ENCODE assay signal across 17 mouse cellular contexts in genomic region chr12:54887580-54888127, GRCm38 (mm10).
"Had no signal": no experiment of that assay in that cellular context is flagged by ENCODE, and none has a peak within 500 bp of the region (broad histone marks: within the 10 kb centered on the region; RNA-seq: fewer than 3 reads in every experiment).

No protein-coding gene starts in this region.

- ATAC-seq: lung, postnatal 0 days; midbrain, embryonic 13.5 days; midbrain, embryonic 15.5 days had no signal

- DNase-seq: lung, adult 2 months; lung, postnatal 14 days; lung, postnatal 36 days; right cerebral cortex, postnatal 14 days; thymus, adult 2 months; thymus, postnatal 25 days; thymus, postnatal 4 days had no signal

- H3K27ac ChIP-seq: lung, embryonic 15.5 days; macrophage; midbrain, embryonic 13.5 days; midbrain, embryonic 15.5 days; neural tube, embryonic 12.5 days; stomach, embryonic 15.5 days; stomach, postnatal 0 days had no signal

- H3K27me3 ChIP-seq: lung, embryonic 15.5 days; midbrain, embryonic 13.5 days; midbrain, embryonic 15.5 days; neural tube, embryonic 12.5 days; stomach, embryonic 15.5 days had no signal

- H3K4me1 ChIP-seq: lung, embryonic 15.5 days; megakaryocyte, embryonic 14.5 days; midbrain, embryonic 13.5 days; midbrain, embryonic 15.5 days; neural tube, embryonic 12.5 days; stomach, embryonic 15.5 days had no signal

- H3K4me2 ChIP-seq: lung, embryonic 15.5 days; midbrain, embryonic 11.5 days; midbrain, embryonic 13.5 days; midbrain, embryonic 15.5 days; neural tube, embryonic 12.5 days; stomach, embryonic 15.5 days had no signal

- H3K36me3 ChIP-seq: lung, embryonic 15.5 days; midbrain, embryonic 13.5 days; midbrain, embryonic 15.5 days; neural tube, embryonic 12.5 days; stomach, embryonic 15.5 days had no signal

- H3K9ac ChIP-seq: lung, embryonic 15.5 days; midbrain, embryonic 13.5 days; midbrain, embryonic 15.5 days; neural tube, embryonic 12.5 days; stomach, embryonic 15.5 days had no signal

- H3K4me3 ChIP-seq: lung, embryonic 15.5 days; megakaryocyte, embryonic 14.5 days; midbrain, embryonic 13.5 days; midbrain, embryonic 15.5 days; neural tube, embryonic 12.5 days; stomach, embryonic 15.5 days had no signal

- H3K9me3 ChIP-seq: lung, embryonic 15.5 days; midbrain, embryonic 13.5 days; midbrain, embryonic 15.5 days; stomach, embryonic 15.5 days had no signal
